Mouse (Mus musculus) heart, postnatal 0 days (tissue): ENCODE results near the gene Helz2.

Source experiments
- CTCF ChIP-seq: IDR thresholded peaks from 2 replicates; pipeline ENCODE4 v1.5.1; 2016; ENCODE audit warnings: antibody characterized with exemption, control low read depth, low read depth
- EP300 ChIP-seq: IDR thresholded peaks from 2 replicates; pipeline ENCODE4 v1.6.1; 2016; ENCODE audit warnings: antibody characterized with exemption, low read depth

DNA sequence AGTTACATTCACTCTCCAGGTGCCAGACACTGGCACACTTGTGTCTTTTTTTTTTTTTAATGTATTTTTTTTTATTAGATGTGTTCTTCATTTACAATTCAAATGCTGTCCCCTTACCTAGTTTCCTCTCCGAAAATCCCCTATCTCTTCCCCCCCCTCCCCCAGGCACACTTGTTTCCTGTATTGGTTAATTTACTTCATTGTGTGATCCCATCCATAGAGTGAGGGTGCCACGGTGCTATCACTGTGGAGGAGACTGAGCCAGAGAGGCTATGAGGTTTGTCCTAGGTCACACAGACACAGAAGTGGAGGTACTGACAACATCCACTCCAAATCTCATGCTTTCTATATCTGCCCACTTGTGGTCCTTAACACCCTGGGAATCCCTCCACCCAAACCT, 3.0 kb downstream of the Helz2 start:
- TF ChIP-seq CTCF (no peak), EP300 (no peak)
